Mouse (Mus musculus): Measurements from ENCODE around the gene Dpep2nb. TPM values are rescaled to one million over a fixed set of nuclear protein-coding genes. Genes with fewer than 3 reads are reported as not detected.
A peak's percentile ranks its signal among the peaks of the same experiment; 100 is the strongest.

Dpep2nb gene
- polyA plus RNA-seq, 1 experiment from 2014 or later, result not detected

GRCm38 (mm10) chr8:105961536-105961935 is 44.2 kb downstream of the Dpep2nb start:
- H3K9me3 ChIP-seq (ENCODE audit: control insufficient read depth, low read length), result no peaks in the 10 kb centered on the region
- 86% methylated on average over 10 of the region's 10 CpGs for WGBS
- H3K4me1 ChIP-seq (ENCODE audit: control insufficient read depth, insufficient read depth, low read length), result peaks cover 13% of the 10 kb centered on the region
- H3K4me3 ChIP-seq (ENCODE audit: low read depth, low read length), result no peak overlapping the region
- no peak overlapping the region for H3K27ac ChIP-seq (replicated peaks; ENCODE audit: low read depth, low read length)
- H3K9ac ChIP-seq (ENCODE audit: low read depth, low read length), result no peak overlapping the region
- no peaks in the 10 kb centered on the region for H3K27me3 ChIP-seq (replicated peaks; ENCODE audit: control insufficient read depth, insufficient read depth, low read length)
- no peak for DNase-seq (ENCODE audit: low spot score)
- no peak for ATAC-seq (ENCODE audit: low read depth)
- no peak overlapping the region for H3K4me2 ChIP-seq (ENCODE audit: low read depth, low read length)
- H3K36me3 ChIP-seq (ENCODE audit: control insufficient read depth, insufficient read depth, low read length), result peaks cover 31% of the 10 kb centered on the region

GRCm38 (mm10) chr8:105961101-105961500 is 44.7 kb downstream of the Dpep2nb start:
- DNase-seq (ENCODE audit: low spot score) (no peak), ATAC-seq (ENCODE audit: low read depth) (no peak)
- Histone ChIP-seq H3K4me2 (ENCODE audit: low read depth, low read length) (no peak overlapping the region), H3K9me3 (ENCODE audit: control insufficient read depth, low read length) (no peaks in the 10 kb centered on the region), H3K27me3 (replicated peaks; ENCODE audit: control insufficient read depth, insufficient read depth, low read length) (no peaks in the 10 kb centered on the region), H3K36me3 (ENCODE audit: control insufficient read depth, insufficient read depth, low read length) (peaks cover 35% of the 10 kb centered on the region), H3K4me1 (ENCODE audit: control insufficient read depth, insufficient read depth, low read length) (peaks cover 13% of the 10 kb centered on the region; the same call in 1 of the 2 replicates), H3K9ac (ENCODE audit: low read depth, low read length) (no peak overlapping the region), H3K4me3 (ENCODE audit: low read depth, low read length) (no peak overlapping the region), H3K27ac (replicated peaks; ENCODE audit: low read depth, low read length) (no peak overlapping the region)
- WGBS, result 72% methylated on average over 14 of the region's 14 CpGs

GRCm38 (mm10) chr8:105959350-105959749 is 46.4 kb downstream of the Dpep2nb start:
- DNase-seq (ENCODE audit: low spot score), result peak; percentile 56
- Histone ChIP-seq H3K27me3 (replicated peaks; ENCODE audit: control insufficient read depth, insufficient read depth, low read length) (no peaks in the 10 kb centered on the region), H3K4me1 (ENCODE audit: control insufficient read depth, insufficient read depth, low read length) (peaks cover 6% of the 10 kb centered on the region; the same call in 1 of the 2 replicates), H3K27ac (replicated peaks; ENCODE audit: low read depth, low read length) (no peak overlapping the region), H3K36me3 (ENCODE audit: control insufficient read depth, insufficient read depth, low read length) (peaks cover 51% of the 10 kb centered on the region), H3K9ac (ENCODE audit: low read depth, low read length) (no peak overlapping the region), H3K9me3 (ENCODE audit: control insufficient read depth, low read length) (no peaks in the 10 kb centered on the region), H3K4me2 (ENCODE audit: low read depth, low read length) (no peak overlapping the region), H3K4me3 (ENCODE audit: low read depth, low read length) (no peak overlapping the region)
- WGBS, result 73% methylated on average over 7 of the region's 7 CpGs
- peak; percentile 38; the same call in 1 of the 2 replicates for ATAC-seq (ENCODE audit: low read depth)

- Histone ChIP-seq H3K36me3 (ENCODE audit: control insufficient read depth, insufficient read depth, low read length) (peaks cover 66% of the 10 kb centered on the region), H3K4me2 (ENCODE audit: low read depth, low read length) (no peak overlapping the region), H3K9ac (ENCODE audit: low read depth, low read length) (no peak overlapping the region), H3K27ac (replicated peaks; ENCODE audit: low read depth, low read length) (no peak overlapping the region), H3K4me3 (ENCODE audit: low read depth, low read length) (no peak overlapping the region), H3K27me3 (replicated peaks; ENCODE audit: control insufficient read depth, insufficient read depth, low read length) (no peaks in the 10 kb centered on the region), H3K4me1 (ENCODE audit: control insufficient read depth, insufficient read depth, low read length) (no peaks in the 10 kb centered on the region), H3K9me3 (ENCODE audit: control insufficient read depth, low read length) (no peaks in the 10 kb centered on the region)
- 59% methylated on average over 2 of the region's 4 CpGs for WGBS
- DNase-seq (ENCODE audit: low spot score) (no peak), ATAC-seq (ENCODE audit: low read depth) (no peak)
Measured at GRCm38 (mm10) chr8:105957813-105958212, 48.0 kb downstream of the Dpep2nb start.

GRCm38 (mm10) chr8:105956556-105956955 is 49.2 kb downstream of the Dpep2nb start:
- Histone ChIP-seq H3K9me3 (ENCODE audit: control insufficient read depth, low read length) (no peaks in the 10 kb centered on the region), H3K9ac (ENCODE audit: low read depth, low read length) (no peak overlapping the region), H3K36me3 (ENCODE audit: control insufficient read depth, insufficient read depth, low read length) (peaks cover 79% of the 10 kb centered on the region), H3K27ac (replicated peaks; ENCODE audit: low read depth, low read length) (no peak overlapping the region), H3K4me3 (ENCODE audit: low read depth, low read length) (no peak overlapping the region), H3K4me2 (ENCODE audit: low read depth, low read length) (no peak overlapping the region), H3K27me3 (replicated peaks; ENCODE audit: control insufficient read depth, insufficient read depth, low read length) (no peaks in the 10 kb centered on the region), H3K4me1 (ENCODE audit: control insufficient read depth, insufficient read depth, low read length) (no peaks in the 10 kb centered on the region)
- DNase-seq (ENCODE audit: low spot score) (no peak), ATAC-seq (ENCODE audit: low read depth) (no peak)
- WGBS, result 89% methylated on average over 4 of the region's 4 CpGs

GRCm38 (mm10) chr8:105951057-105951659 is 54.6 kb downstream of the Dpep2nb start:
- Histone ChIP-seq H3K36me3 (ENCODE audit: control insufficient read depth, insufficient read depth, low read length) (peaks cover 97% of the 10 kb centered on the region), H3K9me3 (ENCODE audit: control insufficient read depth, low read length) (no peaks in the 10 kb centered on the region), H3K27ac (replicated peaks; ENCODE audit: low read depth, low read length) (peak overlapping the region; percentile 83), H3K9ac (ENCODE audit: low read depth, low read length) (no peak overlapping the region), H3K4me2 (ENCODE audit: low read depth, low read length) (no peak overlapping the region), H3K4me1 (ENCODE audit: control insufficient read depth, insufficient read depth, low read length) (peaks cover 9% of the 10 kb centered on the region; the same call in 1 of the 2 replicates), H3K27me3 (replicated peaks; ENCODE audit: control insufficient read depth, insufficient read depth, low read length) (no peaks in the 10 kb centered on the region), H3K4me3 (ENCODE audit: low read depth, low read length) (no peak overlapping the region)
- DNase-seq (ENCODE audit: low spot score) (peak; percentile 72), ATAC-seq (ENCODE audit: low read depth) (peak; percentile 79)
- WGBS, result 29% methylated on average over 6 of the region's 7 CpGs

GRCm38 (mm10) chr8:105949350-105949749 is 56.4 kb downstream of the Dpep2nb start:
- WGBS, result 56% methylated on average over 10 of the region's 10 CpGs
- H3K36me3 ChIP-seq (ENCODE audit: control insufficient read depth, insufficient read depth, low read length), result peaks cover 99% of the 10 kb centered on the region

More at GRCm38 (mm10) chr8:105949350-105949749, 56.4 kb downstream of the Dpep2nb start:
- no peak overlapping the region for H3K9ac ChIP-seq (ENCODE audit: low read depth, low read length)
- peak; percentile 72 for DNase-seq (ENCODE audit: low spot score)
- peaks cover 9% of the 10 kb centered on the region; the same call in 1 of the 2 replicates for H3K4me1 ChIP-seq (ENCODE audit: control insufficient read depth, insufficient read depth, low read length)
- H3K4me2 ChIP-seq (ENCODE audit: low read depth, low read length), result no peak overlapping the region
- no peaks in the 10 kb centered on the region for H3K27me3 ChIP-seq (replicated peaks; ENCODE audit: control insufficient read depth, insufficient read depth, low read length)
- no peaks in the 10 kb centered on the region for H3K9me3 ChIP-seq (ENCODE audit: control insufficient read depth, low read length)
- ATAC-seq (ENCODE audit: low read depth), result 0 out of 2 replicates have a peak, but pooled peaks have one; percentile 14
- no peak overlapping the region for H3K4me3 ChIP-seq (ENCODE audit: low read depth, low read length)
- no peak overlapping the region for H3K27ac ChIP-seq (replicated peaks; ENCODE audit: low read depth, low read length)
